In the genomic region with DNA sequence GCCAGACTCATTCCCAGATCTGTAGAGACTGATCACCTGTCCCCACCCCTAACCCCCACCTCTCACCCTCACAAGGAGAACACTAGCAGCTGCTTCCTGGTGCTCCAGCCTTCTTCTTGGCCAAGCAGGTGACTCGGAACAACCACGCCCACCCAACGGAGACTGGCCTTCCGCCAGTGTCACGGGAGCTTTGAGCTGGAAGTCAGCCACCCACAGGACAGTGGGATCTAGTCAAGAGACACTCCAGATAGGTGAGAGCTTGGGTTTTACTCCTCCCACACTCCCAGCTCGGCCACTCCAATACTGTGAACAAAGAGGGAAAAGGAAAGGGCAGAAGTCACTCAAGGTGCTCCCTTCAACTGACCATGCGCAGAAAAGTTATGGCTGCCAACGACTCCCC, we compare ENCODE assay signal across 11 mouse cellular contexts. TPM values are rescaled to one million over a fixed set of nuclear protein-coding genes. Genes with fewer than 3 reads are reported as not detected.
DNase-seq lines count a peak whose midpoint lies in the region; ATAC-seq lines count a peak whose summit lies in the region.
"Had no signal": no experiment of that assay in that cellular context is flagged by ENCODE, and none has a peak within 500 bp of the region (broad histone marks: within the 10 kb centered on the region; RNA-seq: fewer than 3 reads in every experiment).

No protein-coding gene starts in this region.

- no peak for ATAC-seq in midbrain, embryonic 16.5 days
- no peak for ATAC-seq in monocyte, adult 5-6 weeks (replicated peaks; ENCODE audit: insufficient number of reproducible peaks, low FRiP score, low TSS enrichment, poor library complexity, severe bottlenecking)

- H3K9me3 ChIP-seq in midbrain, embryonic 16.5 days (replicated peaks; ENCODE audit: control insufficient read depth, low read length, poor library complexity, severe bottlenecking) = no peaks in the 10 kb centered on the region

- no peaks in the 10 kb centered on the region for H3K27me3 ChIP-seq in midbrain, embryonic 16.5 days (ENCODE audit: control insufficient read depth, insufficient read depth, low read depth, low read length)
- H3K27me3 ChIP-seq: CH12.LX; embryonic facial prominence, embryonic 13.5 days had no signal

- DNase-seq in heart, adult 18-20 months = peak; percentile 67 to 71
- DNase-seq in heart, adult 9 months (ENCODE audit: low spot score in 2 of 2) = no peak
- peak; percentile 27 for DNase-seq in ES-CJ7 (ENCODE audit: low read depth, low spot score)
- peak; percentile 89 to 92 for DNase-seq in kidney, adult 8-10 months
- DNase-seq in lung, postnatal 10 days = peak; percentile 82
- no peak for DNase-seq in adrenal gland, postnatal 4 days (ENCODE audit: low spot score in 2 of 2)

- no peaks in the 10 kb centered on the region; the same call in 1 of the 2 replicates for H3K4me1 ChIP-seq in midbrain, embryonic 16.5 days (ENCODE audit: control insufficient read depth, insufficient read depth, low read length)

- H3K4me3 ChIP-seq in midbrain, embryonic 16.5 days (ENCODE audit: low read depth, low read length) = no peak overlapping the region
- H3K4me3 ChIP-seq: embryonic facial prominence, embryonic 13.5 days had no signal

- no peak overlapping the region for H3K4me2 ChIP-seq in midbrain, embryonic 16.5 days (ENCODE audit: low read length)
- H3K4me2 ChIP-seq: embryonic facial prominence, embryonic 13.5 days had no signal

- no peak overlapping the region for H3K9ac ChIP-seq in midbrain, embryonic 16.5 days (ENCODE audit: low read depth, low read length)
- H3K9ac ChIP-seq: embryonic facial prominence, embryonic 13.5 days; liver, embryonic 14.5 days had no signal

- WGBS in midbrain, embryonic 16.5 days = 82% methylated on average over 8 of the region's 8 CpGs

- no peak overlapping the region for H3K27ac ChIP-seq in midbrain, embryonic 16.5 days (ENCODE audit: low read length)
- H3K27ac ChIP-seq: embryonic facial prominence, embryonic 13.5 days; liver, embryonic 14.5 days had no signal

- H3K36me3 ChIP-seq in midbrain, embryonic 16.5 days (ENCODE audit: control insufficient read depth, insufficient read depth, low read length) = no peaks in the 10 kb centered on the region

RNA-seq across cellular contexts. Expression of a gene that starts 12.5 kb away (rescaled TPM):
- 10 to 100 TPM; 19.1 to 23.8 TPM for total RNA-seq in heart, adult 18-20 months (2021)
- 73.2 and 75.0 TPM in 2 replicates for polyA plus RNA-seq in midbrain, embryonic 16.5 days (2015; fragmentation: Nextera tagmentation; extraction: Ambion mirVana)
- total RNA-seq in adrenal gland, postnatal 4 days (2021) = 10 to 100 TPM; 86.9 to 95.5 TPM
- 12.2 to 24.2 TPM (median 16.6 TPM) in 3 replicates for total RNA-seq in monocyte, adult 5-6 weeks (2017)

RNA-seq across cellular contexts. Expression of a gene that starts 29.4 kb away (rescaled TPM):
- not detected for total RNA-seq in heart, adult 18-20 months (2021)
- polyA plus RNA-seq in midbrain, embryonic 16.5 days (2015; fragmentation: Nextera tagmentation; extraction: Ambion mirVana) = 0.25 and 0.58 TPM in 2 replicates
- under 1 TPM; 0.62 to 0.68 TPM for total RNA-seq in adrenal gland, postnatal 4 days (2021)
- not detected in 3 replicates for total RNA-seq in monocyte, adult 5-6 weeks (2017)

RNA-seq across cellular contexts. Expression of a gene that starts 55.0 kb away (rescaled TPM):
- 1 to 10 TPM; 7.0 to 7.8 TPM for total RNA-seq in heart, adult 18-20 months (2021)
- 24.5 and 25.8 TPM in 2 replicates for polyA plus RNA-seq in midbrain, embryonic 16.5 days (2015; fragmentation: Nextera tagmentation; extraction: Ambion mirVana)
- 10 to 100 TPM; 24.7 to 25.9 TPM for total RNA-seq in adrenal gland, postnatal 4 days (2021)
- total RNA-seq in monocyte, adult 5-6 weeks (2017) = 5.9 to 15.9 TPM (median 13.4 TPM) in 3 replicates

RNA-seq across cellular contexts. Expression of a gene that starts 55.3 kb away (rescaled TPM):
- 10 to 100 TPM; 16.0 to 16.7 TPM for total RNA-seq in heart, adult 18-20 months (2021)
- polyA plus RNA-seq in midbrain, embryonic 16.5 days (2015; fragmentation: Nextera tagmentation; extraction: Ambion mirVana) = 37.4 and 37.9 TPM in 2 replicates
- 10 to 100 TPM; 32.5 to 33.5 TPM for total RNA-seq in adrenal gland, postnatal 4 days (2021)
- total RNA-seq in monocyte, adult 5-6 weeks (2017) = 17.2 to 28.1 TPM (median 27.7 TPM) in 3 replicates

Comparison
In these comparisons a context has a peak if more than half of its experiments do, and no peak if none do; other contexts are left out.
1. DNase-seq: peak in heart, adult 18-20 months (2 of 2), ES-CJ7 (single experiment), kidney, adult 8-10 months (2 of 2) and lung, postnatal 10 days (single experiment); none in heart, adult 9 months (0 of 2) and adrenal gland, postnatal 4 days (0 of 2).